Mouse (Mus musculus) lung, adult 2 months (tissue): ENCODE measurements around the gene Brd4. TPM values are rescaled to one million over a fixed set of nuclear protein-coding genes. Genes with fewer than 3 reads are reported as not detected.

Experiments
- DNase-seq: peaks from one replicate; pipeline ENCODE4 v3.0.0; 2022
- H3K4me1 ChIP-seq: fragments of 200-500 bp; 2 replicates; pipeline ENCODE4 v1.6.1; 2011; ENCODE audit warnings: low read length; ENCODE audit not compliant: control insufficient read depth, insufficient read depth
- H3K4me3 ChIP-seq: fragments of 200-500 bp; replicated peaks from 2 replicates; pipeline ENCODE3; 2011; ENCODE audit warnings: low read depth, mild to moderate bottlenecking, control low read depth, low read length; ENCODE audit errors: extremely low read depth
- CTCF ChIP-seq: fragments of 200-500 bp; IDR thresholded peaks from 2 replicates; pipeline ENCODE4 v1.5.1; 2011; ENCODE audit warnings: mild to moderate bottlenecking, low read length, control low read depth; ENCODE audit not compliant: insufficient read depth
- POLR2A ChIP-seq: fragments of 200-500 bp; IDR thresholded peaks from 2 replicates; pipeline ENCODE4 v1.6.1; 2011; ENCODE audit warnings: low read depth, mild to moderate bottlenecking, control low read depth, low read length, borderline replicate concordance; ENCODE audit errors: extremely low read depth
- WGBS: fragments of 180-500 bp; shearing (Covaris S2); methylation state at CpG from one replicate; pipeline ENCODE4 v1.1.7; 2018; 5-methylcytosine and 5-hydroxymethylcytosine counted together
- polyA plus RNA-seq: library from polyadenylated mRNA; depleted of rRNA; stranded (reverse); fragments of >200 nt; gene quantifications from 2 replicates; pipeline ENCODE4 v1.2.3, GENCODE M21; 2012

Gene Brd4
- polyA plus RNA-seq, 1 experiment = 35.2 TPM

DNA sequence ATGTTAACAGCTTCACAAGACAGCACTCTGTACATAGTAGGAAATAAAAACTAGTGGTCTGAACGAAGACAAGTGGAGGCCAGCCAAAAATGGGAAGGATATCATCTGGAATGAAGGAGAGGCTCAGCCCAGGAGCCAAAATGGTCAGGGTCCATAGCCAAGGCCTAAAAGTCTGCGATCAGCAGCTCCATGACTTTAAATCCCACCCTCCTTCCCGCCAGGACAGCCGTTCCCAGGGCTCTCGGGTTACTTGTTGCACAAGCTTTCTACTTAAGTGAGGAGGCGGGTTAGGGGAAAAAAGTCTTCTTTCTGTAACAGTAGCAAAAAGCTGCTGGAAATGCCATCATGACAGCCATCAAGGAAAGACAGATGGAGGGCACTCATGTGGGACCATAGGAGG is 75.4 kb downstream of the Brd4 start:
- no peak overlapping the region for H3K4me3 ChIP-seq
- TF ChIP-seq POLR2A (no peak), CTCF (no peak)
- 58% methylated on average over 6 of the region's 6 CpGs for WGBS
- no peaks in the 10 kb centered on the region for H3K4me1 ChIP-seq
- no peak for DNase-seq

DNA sequence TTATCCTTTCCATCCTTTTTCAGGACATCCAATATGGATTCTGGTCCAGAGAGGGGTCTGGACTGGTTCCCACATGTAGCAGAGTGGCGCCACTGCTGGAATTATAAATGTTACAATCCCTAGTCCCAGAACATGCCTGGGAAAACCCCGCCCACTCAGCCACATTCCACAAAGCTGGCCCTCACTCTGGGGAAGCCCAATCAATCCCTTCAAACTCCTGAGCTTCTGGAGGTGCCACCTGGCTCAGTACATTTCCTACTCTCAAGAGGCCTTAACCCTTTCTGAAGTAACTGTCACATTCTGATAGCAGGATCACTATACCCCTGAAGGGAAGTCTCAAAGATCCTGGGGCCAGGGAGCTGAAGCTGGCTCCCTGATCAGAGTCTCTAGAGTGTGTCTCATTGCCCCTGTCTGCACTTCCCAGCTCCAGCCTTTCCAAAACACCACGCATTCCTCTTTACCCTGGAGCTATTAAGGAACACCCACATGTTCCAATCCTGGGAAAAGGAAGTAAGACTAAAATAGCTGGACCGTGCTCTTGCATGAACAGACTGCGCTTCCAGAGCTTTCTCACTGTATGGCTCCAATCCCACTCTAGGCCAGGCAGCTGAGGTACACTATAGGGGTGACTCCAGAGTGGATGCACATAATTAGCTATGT is 76.8 kb downstream of the Brd4 start:
- Histone ChIP-seq H3K4me3 (no peak overlapping the region), H3K4me1 (no peaks in the 10 kb centered on the region)
- WGBS = 54% methylated on average over 5 of the region's 5 CpGs
- no peak for DNase-seq
- TF ChIP-seq CTCF (no peak), POLR2A (no peak)

DNA sequence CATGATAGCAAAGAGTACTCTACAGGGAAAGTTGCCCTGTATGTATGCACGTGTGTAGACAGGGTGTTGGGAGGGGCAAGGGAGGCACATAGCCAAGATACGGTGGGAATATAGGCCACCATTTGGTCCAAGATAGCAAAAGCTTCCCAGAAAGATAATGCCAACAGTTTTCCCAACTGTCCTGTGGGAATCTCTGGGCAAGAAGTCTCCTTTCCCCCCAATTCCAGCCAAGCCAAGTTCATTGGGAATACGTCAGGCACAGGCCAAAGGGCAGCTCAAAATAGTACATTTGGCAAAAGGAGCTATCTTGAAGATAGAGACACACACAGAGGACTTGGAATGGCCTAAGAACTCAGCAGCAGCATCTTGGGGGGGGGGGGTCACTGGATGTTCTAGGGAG is 79.2 kb downstream of the Brd4 start:
- WGBS = 65% methylated on average over 3 of the region's 3 CpGs
- no peak for DNase-seq
- Histone ChIP-seq H3K4me3 (no peak overlapping the region), H3K4me1 (no peaks in the 10 kb centered on the region)
- TF ChIP-seq POLR2A = no peak
- no peak for TF ChIP-seq CTCF

DNA sequence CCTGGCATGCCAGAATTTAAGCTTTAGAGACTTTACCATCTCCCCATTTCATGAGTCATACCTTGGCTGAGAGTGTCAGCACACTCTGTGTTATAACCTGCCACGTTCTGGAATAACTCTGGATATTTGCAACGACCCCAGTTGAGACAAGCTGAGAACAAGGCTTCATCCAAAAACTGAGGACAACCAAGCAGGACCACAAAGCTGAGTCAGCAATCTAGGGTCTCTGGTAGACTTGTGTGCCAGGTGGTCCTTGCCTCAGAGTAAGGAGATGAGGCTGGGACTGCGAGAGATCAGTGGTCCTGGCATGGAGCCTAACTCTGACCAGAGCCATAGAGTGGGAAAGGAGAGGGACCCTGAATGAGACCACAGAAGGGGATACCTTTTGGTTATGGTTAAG is 81.5 kb downstream of the Brd4 start:
- no peak for DNase-seq
- TF ChIP-seq CTCF = no peak
- no peak for TF ChIP-seq POLR2A
- Histone ChIP-seq H3K4me1 (no peaks in the 10 kb centered on the region), H3K4me3 (no peak overlapping the region)
- WGBS = 80% methylated on average over 3 of the region's 3 CpGs

DNA sequence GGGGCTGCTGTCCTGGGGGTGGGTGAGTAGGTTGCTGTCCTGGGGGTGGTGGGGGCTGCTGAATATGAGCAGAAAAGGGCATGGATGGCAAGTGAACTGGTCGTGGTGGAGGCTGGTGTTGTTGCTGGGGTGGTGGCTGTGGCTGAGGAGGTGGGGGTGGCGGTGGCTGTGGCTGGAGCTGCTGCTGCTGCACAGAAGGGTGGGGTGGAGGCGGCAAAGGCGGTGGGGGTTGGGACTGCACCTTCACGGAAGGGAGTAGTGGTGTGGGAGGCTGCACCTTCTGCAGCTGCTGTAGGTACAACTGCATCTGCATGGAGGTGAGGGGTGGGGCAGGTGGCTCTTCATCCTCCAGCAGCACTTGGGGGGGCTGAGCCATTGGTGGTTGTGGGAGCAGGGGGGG is 83.4 kb downstream of the Brd4 start:
- Histone ChIP-seq H3K4me1 (no peaks in the 10 kb centered on the region), H3K4me3 (no peak overlapping the region)
- 79% methylated on average over 5 of the region's 5 CpGs for WGBS
- TF ChIP-seq POLR2A = no peak
- no peak for TF ChIP-seq CTCF
- no peak for DNase-seq

DNA sequence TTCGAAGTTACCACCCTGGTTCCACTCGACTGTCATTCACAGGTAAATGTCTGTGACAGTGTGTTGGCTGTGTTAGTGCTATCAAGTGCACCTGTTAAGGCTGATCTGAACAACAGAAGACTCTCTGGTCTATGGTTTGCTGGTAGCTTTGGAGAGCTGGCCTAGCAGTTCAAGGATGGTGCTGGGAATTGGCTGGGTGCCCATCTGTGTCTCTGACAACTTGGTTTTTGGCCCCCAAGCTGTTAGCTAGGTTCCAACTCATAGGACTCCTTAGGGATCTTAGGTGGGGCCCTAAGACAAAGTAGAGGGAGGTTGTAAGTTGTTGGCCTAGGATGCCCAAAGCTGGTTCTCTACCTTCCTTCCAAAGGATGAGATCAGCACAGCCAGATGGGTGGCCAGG is 84.7 kb downstream of the Brd4 start:
- TF ChIP-seq CTCF (no peak), POLR2A (no peak)

DNA sequence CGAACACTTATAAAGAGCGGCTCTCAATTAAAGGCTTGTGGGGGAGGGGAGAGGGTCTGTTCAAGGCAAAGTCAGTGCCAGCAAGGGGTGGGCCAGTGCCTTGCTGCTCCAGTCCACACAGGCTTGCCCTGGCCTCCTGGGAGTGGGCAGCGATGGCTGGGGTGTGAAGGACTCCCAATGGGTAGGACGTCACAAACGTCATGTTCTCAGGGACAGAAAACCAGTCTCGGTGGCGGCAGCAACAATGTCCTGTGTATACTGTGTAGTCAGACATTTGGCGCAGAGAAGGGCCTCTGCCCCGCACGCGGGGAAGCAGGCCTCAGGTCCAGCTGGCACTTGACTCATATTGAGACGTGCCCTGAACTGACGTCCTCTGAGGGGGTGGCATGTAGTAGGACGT is 87.4 kb downstream of the Brd4 start:
- no peak for DNase-seq
- Histone ChIP-seq H3K4me1 (no peaks in the 10 kb centered on the region), H3K4me3 (no peak overlapping the region)
- no peak for TF ChIP-seq POLR2A
- no peak for TF ChIP-seq CTCF
- WGBS = 77% methylated on average over 14 of the region's 14 CpGs

More for the DNA sequence above, 84.7 kb downstream of the Brd4 start:
- Histone ChIP-seq H3K4me3 (no peak overlapping the region), H3K4me1 (no peaks in the 10 kb centered on the region)
- no peak for DNase-seq
- WGBS = 80% methylated on average over 2 of the region's 2 CpGs

DNA sequence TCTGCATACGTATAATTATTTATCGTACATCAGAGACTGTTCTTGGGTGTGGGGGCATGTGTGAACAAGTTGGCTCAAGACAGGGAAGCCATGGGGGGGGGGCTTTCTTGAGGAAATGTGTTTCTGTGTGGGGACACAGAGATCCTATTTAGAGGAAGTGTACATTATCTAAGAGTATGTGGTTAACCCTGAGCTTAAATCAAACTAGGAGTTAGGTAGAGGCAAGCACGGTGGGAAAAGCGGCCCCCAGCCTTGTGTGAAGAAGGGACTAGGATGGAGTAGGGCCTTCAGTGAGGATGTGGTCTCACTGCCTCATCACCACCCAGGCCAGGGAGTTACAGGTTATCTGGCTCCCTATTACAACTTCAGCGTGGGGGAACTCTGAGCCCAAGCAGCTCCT is 88.8 kb downstream of the Brd4 start:
- Histone ChIP-seq H3K4me1 (no peaks in the 10 kb centered on the region), H3K4me3 (no peak overlapping the region)
- no peak for DNase-seq
- 73% methylated on average over 5 of the region's 5 CpGs for WGBS
- TF ChIP-seq POLR2A (no peak), CTCF (no peak)

DNA sequence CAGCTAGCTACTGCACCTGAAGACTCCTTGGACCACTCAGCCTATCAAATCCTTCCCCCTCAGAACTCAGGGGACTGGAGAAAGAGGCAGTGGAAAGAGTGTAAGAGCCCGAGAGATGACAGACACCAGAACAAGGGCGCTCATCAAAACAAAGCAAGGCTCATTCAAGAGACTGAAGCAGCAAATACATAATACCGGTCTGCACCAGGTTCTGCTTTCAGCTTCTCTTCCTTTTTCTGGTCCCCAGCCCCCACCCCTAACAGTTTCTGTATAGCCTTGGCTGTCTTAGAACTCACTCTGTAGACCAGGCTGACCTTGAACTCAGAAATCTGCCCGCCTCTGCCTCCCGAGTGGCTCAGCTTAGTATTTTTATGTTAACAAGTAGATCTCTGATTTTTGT is 91.5 kb downstream of the Brd4 start:
- 83% methylated on average over 5 of the region's 5 CpGs for WGBS
- TF ChIP-seq CTCF (no peak), POLR2A (no peak)
- no peak overlapping the region for H3K4me3 ChIP-seq
- H3K4me1 ChIP-seq = peaks cover 5% of the 10 kb centered on the region
- no peak for DNase-seq

DNA sequence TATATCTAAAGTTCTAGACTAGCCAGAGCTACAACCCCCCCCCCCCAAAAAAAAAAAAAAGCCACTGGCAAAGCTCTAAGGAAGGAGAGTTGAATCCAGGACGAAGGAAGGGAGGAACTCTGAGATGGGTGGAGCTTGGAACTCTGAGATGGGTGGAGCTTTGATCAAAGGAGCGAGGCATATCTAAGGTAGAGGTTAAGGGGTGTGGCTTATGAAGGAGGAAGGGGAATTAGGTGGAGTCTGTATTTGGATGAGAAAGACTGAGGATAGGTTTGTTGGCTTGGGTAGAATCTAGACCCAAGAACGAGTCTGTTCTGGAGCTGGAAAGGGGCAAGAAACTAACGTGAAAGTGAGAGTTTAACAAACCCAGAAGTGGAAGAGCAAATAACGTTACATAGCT is 94.7 kb downstream of the Brd4 start:
- Histone ChIP-seq H3K4me1 (peaks cover 5% of the 10 kb centered on the region), H3K4me3 (no peak overlapping the region)
- TF ChIP-seq CTCF (no peak), POLR2A (no peak)
- DNase-seq = no peak
- WGBS = 8% methylated on average over 5 of the region's 5 CpGs
